Mouse (Mus musculus): Measurements from ENCODE around the gene Igfbp2.

GRCm38 (mm10) chr1:72826446-72826845 is 2.1 kb downstream of the Igfbp2 start:
- TF ChIP-seq CTCF (IDR thresholded peaks at IDR 0.05; ENCODE audit: borderline replicate concordance, extremely low read depth, insufficient read depth, insufficient read length) (no peak), POLR2A (IDR thresholded peaks at IDR 0.05; ENCODE audit: borderline replicate concordance, extremely low read depth, insufficient read depth, insufficient read length, poor library complexity, severe bottlenecking) (no peak)

Data from brain, embryonic 14.5 days (tissue).